Mouse (Mus musculus) heart, adult 2 months (tissue): ENCODE data around the gene Klf17.

Experiments used
- CTCF ChIP-seq: fragments of 200-600 bp; IDR thresholded peaks from 2 replicates; pipeline ENCODE4 v1.8.1; 2022; ENCODE audit warnings: antibody characterized with exemption, mild to moderate bottlenecking, moderate library complexity
- EP300 ChIP-seq: fragments of 200-500 bp; IDR thresholded peaks from 2 replicates; pipeline ENCODE4 v1.6.1; 2011; ENCODE audit warnings: low read depth, low read length, control low read depth; ENCODE audit not compliant: insufficient read depth
- POLR2A ChIP-seq: fragments of 200-500 bp; IDR thresholded peaks from 2 replicates; pipeline ENCODE4 v1.6.1; 2011; ENCODE audit warnings: mild to moderate bottlenecking, low read depth, low read length, control low read depth; ENCODE audit not compliant: insufficient read depth

DNA sequence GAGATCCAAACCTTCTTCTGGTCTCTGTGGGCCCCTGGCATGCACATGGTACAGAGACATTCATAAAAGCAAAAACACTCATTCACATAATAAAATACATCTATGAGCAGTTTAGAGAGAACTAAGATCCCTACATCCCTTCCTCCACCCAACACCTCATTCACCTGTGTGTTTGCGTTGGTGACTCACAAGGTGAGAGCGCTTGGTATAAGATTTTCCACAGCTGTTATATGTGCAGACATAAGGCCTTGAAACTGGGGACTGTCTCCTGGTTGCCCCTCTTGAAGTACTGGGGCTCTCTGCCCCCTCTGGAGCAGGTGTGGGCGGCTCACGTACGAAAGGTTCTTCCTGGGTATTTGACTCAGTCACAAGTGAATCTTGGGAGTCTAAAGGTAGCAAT is 5.3 kb downstream of the Klf17 start:
- TF ChIP-seq EP300 = no peak
- no peak for TF ChIP-seq CTCF
- no peak for TF ChIP-seq POLR2A
